Mouse (Mus musculus): Measurements from ENCODE around the gene Neb.

Gene Neb

DNA sequence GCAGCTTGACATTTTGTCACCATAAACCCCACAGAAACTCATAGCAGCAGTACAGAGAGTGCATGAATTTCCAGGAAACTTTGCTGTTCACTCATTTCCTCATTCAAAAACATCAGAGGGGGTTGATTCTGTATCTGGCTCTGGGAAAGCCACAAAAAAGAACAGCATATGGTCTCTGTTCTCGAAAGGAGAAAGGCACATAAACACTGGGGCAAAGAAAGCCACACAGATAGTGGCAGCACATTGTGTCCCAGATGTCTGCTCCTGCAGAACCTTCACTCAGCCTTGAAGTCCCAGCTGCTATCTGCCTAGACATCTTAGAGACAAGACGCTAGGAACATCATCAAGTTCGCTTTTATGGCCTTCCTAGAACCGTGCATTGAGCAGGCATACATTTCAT lies 67.5 kb downstream of the Neb start:
- DNase-seq (ENCODE audit: low spot score in 2 of 2): no peak

DNA sequence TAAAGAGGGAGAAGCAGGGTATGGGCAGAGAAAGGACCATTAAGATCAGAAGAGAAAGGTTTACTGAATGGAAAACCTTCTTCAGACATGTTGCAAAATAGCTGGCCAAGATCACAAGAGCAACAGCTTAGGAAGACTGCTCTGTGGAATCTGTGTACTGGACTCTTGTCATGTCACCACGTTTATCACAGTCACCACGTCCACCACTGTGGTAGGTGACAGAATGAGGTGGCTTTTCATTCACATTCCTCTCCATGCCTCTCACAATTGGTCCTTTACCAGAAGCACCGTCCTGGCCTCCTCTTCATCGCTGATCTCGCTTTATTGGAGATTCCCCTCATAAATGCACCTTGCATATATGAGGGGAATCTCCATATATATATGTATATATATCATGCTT lies 71.6 kb downstream of the Neb start:
- no peak for DNase-seq (ENCODE audit: low spot score in 2 of 2)

DNA sequence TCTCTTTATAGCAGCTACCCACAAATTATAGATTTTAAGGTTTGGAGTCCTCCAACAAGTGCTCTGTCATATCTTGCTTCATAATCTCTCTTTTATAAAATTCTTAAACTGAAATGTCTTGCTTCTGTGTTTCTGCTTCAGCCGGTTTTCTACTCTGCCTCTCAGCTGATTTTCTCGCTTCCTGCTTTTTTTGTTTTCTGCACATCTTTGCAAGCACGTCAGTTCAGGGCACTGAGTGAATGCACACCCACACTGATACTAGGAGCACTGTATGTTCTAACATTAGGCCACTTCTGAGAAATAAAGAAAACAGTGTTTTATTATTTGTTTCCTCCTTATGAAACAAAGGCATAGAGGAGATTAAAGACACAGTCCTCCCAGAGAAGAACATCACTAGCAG lies 73.7 kb downstream of the Neb start:
- DNase-seq (ENCODE audit: low spot score in 2 of 2): no peak

DNA sequence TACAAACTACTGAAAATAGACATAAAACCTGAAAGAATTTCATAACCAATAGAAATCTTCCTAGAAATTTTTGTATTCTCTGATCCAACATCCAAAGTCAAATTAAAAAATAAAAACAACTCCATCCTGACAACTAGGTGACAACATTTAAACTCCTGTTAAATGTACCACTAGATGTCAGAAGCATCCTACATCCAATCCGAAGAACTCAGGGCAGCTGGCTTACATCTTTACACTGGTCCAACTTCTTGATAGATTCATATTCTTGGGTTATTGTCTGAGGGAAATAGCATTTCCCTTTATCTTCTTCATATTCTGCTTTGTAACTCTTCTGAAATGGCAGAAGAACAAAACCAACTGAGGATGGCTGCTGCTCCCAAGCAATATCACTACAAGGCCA lies 74.9 kb downstream of the Neb start:
- DNase-seq (ENCODE audit: low spot score in 2 of 2): peak in 1 of 2 experiments; percentile 18

DNA sequence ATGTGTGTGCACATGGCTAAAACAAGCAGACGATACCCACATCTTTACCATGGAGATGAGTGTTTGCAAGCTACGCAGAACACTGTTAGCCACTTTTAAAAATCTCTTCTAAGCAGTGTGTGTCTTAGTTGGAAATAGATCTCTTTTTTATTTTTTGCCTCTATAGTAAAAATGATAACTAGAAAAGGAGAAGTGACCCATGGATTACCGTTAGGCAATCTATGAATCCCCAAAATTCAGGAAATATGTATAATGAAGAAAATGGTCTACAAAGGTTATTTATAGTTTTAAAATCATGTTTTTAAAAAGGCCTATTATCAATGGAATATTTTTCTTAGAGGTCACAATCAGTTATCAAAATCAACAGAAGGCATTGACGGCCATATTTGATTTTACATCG lies 80.3 kb downstream of the Neb start:
- DNase-seq (ENCODE audit: low spot score in 2 of 2): no peak

DNA sequence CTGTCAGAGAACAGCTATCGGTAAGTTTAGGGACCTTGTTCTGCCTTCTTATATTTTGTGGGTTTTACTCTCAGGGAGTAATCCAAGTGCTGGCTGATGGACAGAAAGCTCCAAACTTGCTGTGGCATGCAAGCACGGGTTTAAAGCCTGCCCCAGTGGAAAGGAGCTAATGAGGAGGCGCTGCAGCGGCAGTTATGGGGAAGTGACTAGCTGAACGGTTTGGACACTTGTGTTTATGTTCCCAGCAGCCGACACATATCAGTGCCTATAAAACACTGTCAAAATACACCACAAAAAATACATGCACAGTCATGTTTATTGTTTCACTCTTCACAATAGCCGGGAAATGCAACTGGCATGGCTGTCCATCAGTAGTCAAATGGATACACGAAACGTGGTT lies 81.5 kb downstream of the Neb start:
- no peak for DNase-seq (ENCODE audit: low spot score in 2 of 2)

DNA sequence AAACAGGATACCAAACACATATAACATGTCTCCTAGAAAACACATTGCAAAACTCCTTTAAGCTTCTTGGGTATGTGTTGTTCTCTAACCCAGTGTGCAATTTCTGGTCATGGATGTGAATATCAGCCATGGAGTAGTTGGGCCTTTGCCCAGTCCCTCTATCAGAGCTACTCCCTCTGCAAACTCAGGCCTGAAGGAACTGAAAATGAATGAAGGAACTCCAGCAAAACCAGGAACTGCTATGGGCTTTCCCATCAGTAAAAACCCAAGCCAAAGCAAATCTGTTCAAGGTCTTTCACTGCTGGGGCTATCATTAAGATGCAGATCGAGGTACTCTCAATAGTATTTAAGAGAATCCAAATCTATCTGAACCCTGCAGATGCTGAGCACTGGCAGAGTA lies 90.8 kb downstream of the Neb start:
- no peak for DNase-seq (ENCODE audit: low spot score in 2 of 2)

DNA sequence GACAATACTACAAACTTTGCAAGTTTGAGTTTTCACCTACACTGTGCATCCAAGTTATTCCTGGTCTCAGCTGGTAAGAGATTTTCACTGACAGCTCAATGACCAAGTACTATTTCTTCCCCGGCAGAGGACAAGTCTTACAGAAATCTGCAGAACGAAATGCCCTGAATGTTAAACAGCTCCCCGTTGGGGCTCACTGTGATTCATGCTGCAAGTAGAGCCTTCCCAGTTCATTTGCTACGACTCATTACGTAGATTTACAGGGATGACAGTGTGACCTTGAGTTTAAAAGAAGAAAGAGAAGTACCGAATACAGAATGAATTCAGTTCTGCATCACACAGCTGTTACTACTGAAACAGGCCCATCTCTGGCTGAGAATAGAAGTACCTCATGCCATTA lies 91.9 kb downstream of the Neb start:
- DNase-seq (ENCODE audit: low spot score in 2 of 2): no peak

DNA sequence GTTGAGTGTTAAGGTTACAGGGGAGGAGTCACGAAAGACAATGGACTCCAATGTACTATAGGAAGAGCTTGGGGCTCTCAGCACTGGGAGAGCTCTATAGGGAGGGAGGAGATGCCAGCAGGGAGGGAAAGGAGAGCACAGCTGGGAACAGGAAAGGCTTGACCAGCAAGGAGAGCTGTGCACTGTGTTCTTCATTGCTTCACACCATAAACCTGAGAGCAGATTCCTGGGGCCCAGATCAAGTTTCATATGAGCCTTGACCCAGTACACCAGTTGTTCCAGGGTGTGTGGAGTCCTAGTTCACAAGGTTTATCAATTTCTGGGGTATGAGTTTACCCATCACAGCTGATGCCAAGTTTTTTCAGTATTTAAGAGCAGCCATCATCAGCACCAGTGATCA lies 106.1 kb downstream of the Neb start:
- no peak for DNase-seq (ENCODE audit: low spot score in 2 of 2)

DNA sequence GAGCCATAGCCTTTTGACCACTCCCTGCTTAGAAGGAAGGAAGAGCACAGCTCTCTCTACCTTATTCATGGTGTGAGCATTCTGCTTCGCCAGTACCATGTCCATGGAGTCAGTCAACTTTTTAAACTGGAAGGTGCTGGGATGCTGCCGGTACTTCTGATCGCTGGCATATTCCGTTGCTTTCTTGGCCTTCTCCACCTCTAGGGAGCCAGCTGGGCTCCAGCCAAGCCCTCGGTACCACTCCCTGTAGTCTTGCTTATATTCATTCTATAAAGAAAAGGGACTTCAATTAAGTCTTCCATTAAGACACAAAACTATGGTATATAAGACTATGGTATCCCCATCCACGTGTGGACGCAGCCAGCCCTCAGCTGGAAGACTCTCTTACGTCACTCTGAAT lies 107.4 kb downstream of the Neb start:
- no peak for DNase-seq (ENCODE audit: low spot score in 2 of 2)

DNA sequence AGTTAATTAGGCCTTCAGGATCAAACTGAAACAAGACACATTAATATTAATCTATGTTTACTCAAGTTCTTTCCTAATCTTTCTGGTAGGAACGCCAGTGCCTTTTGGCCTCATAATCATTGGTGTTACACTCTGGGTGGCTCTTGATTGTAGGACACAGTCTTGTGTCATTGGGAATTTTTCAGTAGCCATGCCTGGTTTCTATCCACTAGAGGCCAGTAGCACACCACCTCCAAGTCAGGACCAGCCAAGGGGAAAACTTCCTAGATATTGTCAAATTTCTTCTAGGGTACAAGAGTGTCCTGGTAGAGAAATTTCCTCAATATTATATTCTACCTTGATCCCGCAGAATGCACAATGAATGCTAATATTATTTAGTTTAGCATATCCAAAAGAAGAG lies 116.1 kb downstream of the Neb start:
- peak in 1 of 2 experiments; percentile 19 for DNase-seq (ENCODE audit: low spot score in 2 of 2)

DNA sequence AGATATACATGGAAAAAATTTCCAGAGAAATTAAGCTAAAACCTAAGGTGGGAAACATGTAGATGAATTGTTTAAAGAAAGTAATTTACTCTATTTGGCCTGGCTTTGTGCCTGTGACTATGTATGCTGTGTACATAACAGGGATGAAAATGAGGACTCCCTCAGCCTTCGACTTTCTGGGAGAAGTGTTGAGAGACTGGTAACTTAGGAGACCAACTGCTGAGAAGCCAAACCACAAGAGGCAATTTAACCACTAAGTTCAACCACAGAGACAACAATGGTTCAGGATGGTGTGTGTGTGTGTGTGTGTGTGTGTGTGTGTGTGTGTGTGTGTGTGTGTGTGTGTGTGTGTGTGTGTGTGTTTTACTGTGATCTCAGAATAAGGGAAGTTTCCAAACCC lies 126.2 kb downstream of the Neb start:
- no peak for DNase-seq (ENCODE audit: low spot score in 2 of 2)

DNA sequence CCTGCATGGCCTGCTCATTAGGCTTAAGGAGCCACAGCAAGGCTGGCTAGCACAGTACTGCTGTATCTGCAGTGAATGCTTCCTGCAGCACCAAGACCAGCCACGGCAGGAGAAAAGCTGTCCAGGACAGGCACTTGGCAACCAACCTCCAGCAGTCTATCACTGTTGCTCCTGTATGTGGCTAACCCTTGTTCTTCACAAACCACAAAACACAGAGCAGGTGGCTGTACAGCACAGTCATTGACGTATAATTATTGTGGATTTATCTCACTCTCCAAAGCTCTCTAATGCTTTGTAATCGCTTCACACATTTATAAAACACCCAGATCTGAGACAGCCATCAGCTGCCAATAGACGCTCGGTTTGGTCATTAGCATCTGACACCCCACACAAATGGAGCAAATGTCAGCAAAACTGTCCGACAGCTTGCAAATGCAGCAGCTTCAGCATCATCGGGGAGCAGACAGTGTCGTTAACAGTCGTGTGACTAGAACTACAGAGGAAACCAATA lies 129.9 kb downstream of the Neb start:
- no peak for DNase-seq (ENCODE audit: low spot score in 2 of 2)

DNA sequence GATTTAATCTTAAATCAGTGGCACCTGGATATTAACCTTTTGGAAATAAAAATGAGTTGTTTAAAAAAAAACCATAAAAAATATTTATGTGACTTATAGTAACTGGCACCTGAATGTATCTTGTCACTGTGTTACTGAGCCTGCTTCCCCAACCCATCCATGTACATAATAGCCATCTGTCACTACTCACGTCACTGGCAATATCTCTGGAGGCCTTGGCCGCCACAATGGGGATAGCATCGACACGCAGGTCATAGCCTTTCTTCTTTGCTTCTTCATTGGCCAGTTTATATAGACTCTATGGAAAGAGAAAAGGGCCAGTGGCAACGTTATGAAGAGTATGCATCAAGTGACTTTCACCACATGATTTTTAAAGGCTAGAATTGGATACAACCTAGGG lies 133.2 kb downstream of the Neb start:
- DNase-seq (ENCODE audit: low spot score in 2 of 2): no peak

DNA sequence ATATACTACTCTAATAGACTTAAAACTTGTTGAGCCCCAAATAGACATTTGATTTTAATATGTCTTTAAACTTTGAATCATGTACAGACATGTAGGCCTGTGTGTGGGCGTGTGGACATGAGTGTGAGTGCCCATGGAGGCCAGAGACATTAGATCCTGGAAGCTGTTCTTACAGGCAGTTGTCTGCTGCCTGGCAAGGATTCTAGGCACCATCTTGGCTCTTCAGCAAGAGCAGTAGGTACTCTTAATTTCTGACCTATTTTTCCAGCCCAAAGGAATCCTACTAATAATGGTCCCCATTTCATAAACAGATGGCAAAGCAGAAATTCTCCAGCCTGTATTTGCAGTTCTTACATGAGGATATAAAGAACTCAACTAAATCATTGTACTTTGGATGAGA lies 135.6 kb downstream of the Neb start:
- DNase-seq (ENCODE audit: low spot score in 2 of 2): no peak

DNA sequence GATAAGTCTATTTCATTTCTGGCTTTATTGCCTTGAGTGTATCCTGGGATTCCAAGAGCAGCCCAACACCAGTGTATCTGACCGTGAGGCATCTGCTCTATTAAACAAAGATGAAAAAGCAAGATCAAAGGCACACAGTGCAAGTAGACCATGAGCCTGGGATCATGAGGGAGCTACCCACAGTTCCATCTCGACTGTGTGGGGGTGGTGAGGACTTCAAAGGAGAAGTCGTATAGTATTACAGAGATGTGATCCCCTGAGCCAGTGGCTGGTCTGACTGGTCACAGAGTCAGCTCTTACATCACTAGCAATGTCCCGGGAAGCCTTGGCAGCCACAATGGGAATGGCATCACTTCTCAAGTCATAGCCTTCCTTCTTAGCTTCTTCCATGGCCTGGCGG lies 140.4 kb downstream of the Neb start:
- DNase-seq (ENCODE audit: low spot score in 2 of 2): no peak

DNA sequence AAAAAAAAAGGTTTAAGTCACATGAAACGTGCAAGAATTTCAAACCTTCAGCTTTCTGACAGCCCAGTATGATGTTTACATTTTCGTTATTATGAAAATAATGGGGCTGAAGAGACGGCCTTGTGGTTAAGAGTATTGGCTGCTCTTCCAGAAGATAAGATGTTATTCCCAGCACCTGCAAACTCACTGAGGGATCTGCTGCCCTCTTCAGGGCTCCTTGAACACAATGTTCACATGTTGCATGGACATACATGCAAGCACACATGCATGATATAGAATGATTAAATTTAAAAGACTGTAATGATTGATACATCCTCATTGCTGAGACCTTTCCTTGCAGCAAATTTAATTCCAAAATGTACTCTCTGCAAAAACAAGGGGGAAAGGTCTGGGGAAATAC lies 150.7 kb downstream of the Neb start:
- DNase-seq (ENCODE audit: low spot score in 2 of 2): no peak

DNA sequence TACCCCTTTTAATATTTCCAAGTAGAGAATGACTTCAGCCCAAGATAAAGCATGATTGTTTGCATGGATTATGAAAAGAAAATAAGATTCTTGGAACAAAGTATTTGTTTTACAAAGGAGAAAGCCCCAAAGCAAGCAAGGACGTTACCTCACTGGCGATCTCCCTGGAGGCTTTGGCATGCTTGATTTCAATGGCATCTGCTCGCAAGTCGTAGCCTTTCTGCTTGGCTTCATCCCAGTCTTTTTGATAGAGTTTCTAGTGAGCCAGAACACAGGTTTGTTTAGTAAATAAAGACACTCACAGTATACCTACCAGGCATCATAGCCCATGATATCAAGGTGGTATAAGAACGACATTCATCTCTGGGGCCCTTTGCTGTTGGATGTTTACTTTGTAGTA lies 153.9 kb downstream of the Neb start:
- DNase-seq (ENCODE audit: low spot score in 2 of 2): no peak

DNA sequence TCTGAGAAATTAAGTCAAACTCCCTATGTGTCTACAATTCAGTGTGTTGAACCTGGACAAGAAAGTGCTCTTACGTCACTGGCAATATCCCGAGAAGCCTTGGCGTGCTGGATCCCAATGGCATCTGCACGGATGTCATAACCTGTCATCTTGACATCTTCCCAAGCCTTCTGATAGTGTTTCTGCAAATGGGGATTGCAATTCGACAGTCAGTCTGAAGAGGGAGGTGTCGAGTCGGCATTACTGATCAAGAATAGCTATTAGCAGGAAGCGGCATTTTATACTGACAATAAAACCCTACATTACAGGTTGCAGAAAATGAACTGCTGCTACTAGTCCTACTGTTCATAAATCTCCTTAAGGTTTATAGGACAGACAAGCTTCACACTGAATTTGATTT lies 158.2 kb downstream of the Neb start:
- DNase-seq (ENCODE audit: low spot score in 2 of 2): no peak

DNA sequence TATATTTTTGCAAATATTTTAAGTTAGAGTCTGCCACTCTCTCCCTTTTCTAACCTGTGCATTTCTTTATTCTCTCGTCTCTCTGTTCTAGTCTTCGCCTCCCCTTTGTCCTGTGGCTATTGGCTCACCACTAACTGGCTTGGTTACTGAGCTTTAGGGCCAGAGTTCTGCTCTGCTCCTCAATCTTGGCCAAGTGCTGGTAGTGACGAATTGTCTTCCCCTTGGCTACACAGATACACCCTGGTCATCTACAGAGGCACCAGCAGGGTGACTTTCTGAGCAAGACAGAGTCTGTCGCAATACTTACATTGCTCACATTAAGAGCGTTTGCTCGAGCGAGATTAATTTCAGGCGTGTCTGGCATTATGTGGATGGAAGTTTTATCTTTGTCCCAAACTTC lies 162.3 kb downstream of the Neb start:
- no peak for DNase-seq (ENCODE audit: low spot score in 2 of 2)

DNA sequence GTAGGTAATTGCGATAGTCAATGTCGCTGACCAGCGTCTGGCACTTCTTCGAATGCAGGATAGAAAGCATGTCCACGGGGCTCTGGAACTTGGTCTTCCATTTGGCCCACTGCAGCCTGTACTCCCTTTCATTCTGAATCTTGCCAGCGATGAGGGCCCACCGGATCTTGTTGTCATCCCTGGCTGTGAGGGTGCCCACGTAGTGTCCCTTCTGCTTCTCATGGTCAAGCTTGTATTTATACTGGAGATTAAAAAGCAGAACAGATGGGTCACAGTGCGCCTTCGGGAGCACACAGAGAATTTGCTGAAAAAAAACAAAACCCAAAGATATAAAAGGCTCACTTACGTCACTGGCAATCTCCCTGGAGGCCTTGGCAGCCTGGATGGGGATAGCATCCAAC lies 165.7 kb downstream of the Neb start:
- DNase-seq (ENCODE audit: low spot score in 2 of 2): no peak

DNA sequence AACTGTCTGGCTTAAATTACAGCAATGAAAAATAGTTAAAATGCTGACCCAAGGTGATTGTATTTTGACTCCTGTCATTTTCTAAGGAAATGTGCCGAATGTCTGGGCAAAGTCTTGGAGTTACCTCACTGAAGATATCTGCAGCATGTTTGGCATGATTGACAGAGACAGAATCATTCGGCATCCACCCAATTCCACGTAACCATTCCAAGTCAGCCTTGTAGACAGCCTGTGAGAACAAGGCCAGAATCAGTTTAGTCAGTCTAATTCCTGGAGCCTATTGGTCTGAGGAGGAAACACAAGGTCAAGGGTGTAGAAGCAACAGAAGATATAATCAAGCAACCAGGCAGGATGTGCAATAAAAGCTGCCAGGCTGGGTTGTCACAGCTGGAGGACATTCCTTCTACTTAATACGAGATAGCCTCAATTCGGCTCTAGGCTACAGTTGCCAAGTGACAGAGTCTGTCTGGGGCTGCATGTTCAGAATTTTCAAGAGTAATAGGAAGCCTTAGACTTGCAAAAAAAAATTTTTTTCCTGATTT lies 166.8 kb downstream of the Neb start:
- no peak for DNase-seq (ENCODE audit: low spot score in 2 of 2)

DNA sequence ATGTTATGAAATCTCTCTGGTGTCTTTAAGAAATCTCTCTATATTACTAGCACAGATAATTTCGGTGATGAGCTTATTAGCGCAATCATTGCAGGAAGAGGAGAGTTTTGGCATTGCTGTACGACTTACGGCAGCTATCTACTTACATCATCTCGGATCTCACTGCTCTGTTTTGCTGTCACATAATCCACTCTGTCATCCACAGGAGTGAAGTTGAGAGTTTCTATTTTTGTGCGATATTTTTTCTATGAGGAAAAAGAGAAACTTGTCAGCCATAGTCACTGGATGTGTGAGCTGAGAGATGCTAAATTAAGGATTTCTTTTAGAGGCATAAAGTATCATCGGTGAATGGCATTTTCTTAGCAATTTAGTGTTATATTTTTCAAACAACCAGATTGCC lies 167.6 kb downstream of the Neb start:
- no peak for DNase-seq (ENCODE audit: low spot score in 2 of 2)

DNA sequence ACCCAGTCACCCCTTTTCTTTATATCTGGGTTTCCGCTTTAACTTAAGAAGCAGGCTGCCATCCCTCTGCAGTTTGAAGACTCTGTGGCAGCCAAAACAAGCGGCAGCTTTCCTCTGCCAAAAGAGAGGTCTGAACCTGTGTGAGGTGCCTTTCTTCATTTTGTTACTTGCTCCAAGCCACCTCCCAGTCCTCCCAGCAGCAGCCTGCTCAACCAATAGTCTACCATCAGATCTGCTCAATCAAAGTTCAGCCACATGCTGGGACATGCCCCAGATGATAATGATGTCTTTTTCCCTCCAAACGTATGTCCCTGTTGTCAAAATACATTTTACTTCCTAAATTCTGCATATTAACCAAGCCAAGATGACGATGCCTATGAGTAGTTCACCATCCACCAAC lies 173.3 kb downstream of the Neb start:
- no peak for DNase-seq (ENCODE audit: low spot score in 2 of 2)

DNA sequence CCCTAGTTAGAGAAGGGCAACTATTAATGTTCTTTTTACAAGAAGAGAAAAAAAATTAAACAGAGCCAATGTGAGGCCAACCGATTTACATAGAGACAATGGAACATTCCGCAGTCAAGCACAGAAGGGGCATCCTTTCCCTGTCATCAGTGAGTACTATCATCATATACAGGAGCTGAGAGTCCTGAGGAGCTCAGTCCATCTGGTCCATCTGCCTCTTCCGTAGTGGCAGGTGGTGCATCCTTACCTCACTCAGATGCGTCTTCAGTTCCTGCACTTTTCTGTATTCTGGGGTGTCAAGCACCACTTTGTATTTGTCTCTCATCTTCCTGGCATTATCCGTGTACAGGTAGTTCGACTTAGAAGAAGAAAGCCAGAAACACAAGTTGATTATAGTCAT lies 184.6 kb downstream of the Neb start:
- DNase-seq (ENCODE audit: low spot score in 2 of 2): no peak

All from heart, adult 9 months (tissue).